Mouse (Mus musculus): ENCODE results near the gene Crb3. TPM values are rescaled to one million over a fixed set of nuclear protein-coding genes. Genes with fewer than 3 reads are reported as not detected.

Crb3 gene
- polyA plus RNA-seq, 1 experiment from 2014 or later, result 1.5 TPM

DNA sequence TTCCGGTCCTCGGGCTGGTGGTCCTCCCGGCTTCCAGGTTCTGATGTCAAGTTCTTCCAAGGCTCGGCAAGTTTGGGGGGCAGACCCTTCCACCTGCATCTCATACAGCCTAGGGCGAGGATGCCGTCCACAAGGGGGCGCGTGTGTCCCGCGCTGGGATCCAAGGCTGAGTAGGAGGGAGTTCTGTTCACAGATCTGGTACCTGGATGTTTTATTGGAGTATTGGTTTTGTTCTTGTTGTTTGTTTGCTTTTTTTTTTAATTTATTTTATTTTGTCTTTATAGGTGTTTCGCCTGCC, 37.7 kb downstream of the Crb3 start:
- Histone ChIP-seq H3K4me1 (peaks cover 8% of the 10 kb centered on the region), H3K4me3 (peak overlapping the region; percentile 12; the same call in 1 of the 2 replicates), H3K9ac (no peak overlapping the region), H3K27me3 (replicated peaks) (peaks cover 3% of the 10 kb centered on the region; the same call in 1 of the 2 replicates), H3K27ac (no peak overlapping the region), H3K9me3 (no peaks in the 10 kb centered on the region), H3K36me3 (replicated peaks) (no peaks in the 10 kb centered on the region), H3K4me2 (peak overlapping the region; percentile 37)
- ATAC-seq (replicated peaks), result peak; percentile 87
- WGBS, result 1% methylated on average over 11 of the region's 11 CpGs

GRCm38 (mm10) chr17:57098321-57098720, 39.4 kb downstream of the Crb3 start:
- Histone ChIP-seq H3K9ac (no peak overlapping the region), H3K36me3 (replicated peaks) (no peaks in the 10 kb centered on the region), H3K9me3 (no peaks in the 10 kb centered on the region), H3K4me2 (no peak overlapping the region), H3K27ac (no peak overlapping the region), H3K27me3 (replicated peaks) (0 out of 2 replicates have a peak, but pooled peaks cover 3% of the 10 kb centered on the region), H3K4me3 (no peak overlapping the region), H3K4me1 (peaks cover 8% of the 10 kb centered on the region)
- 86% methylated on average over 5 of the region's 5 CpGs for WGBS
- no peak for ATAC-seq (replicated peaks)

- WGBS, result 8% methylated on average over 10 of the region's 10 CpGs
- H3K4me3 ChIP-seq, result no peak overlapping the region
- H3K9me3 ChIP-seq, result no peaks in the 10 kb centered on the region
- H3K4me1 ChIP-seq, result peaks cover 11% of the 10 kb centered on the region
- no peaks in the 10 kb centered on the region for H3K36me3 ChIP-seq (replicated peaks)
- H3K9ac ChIP-seq, result no peak overlapping the region
- H3K4me2 ChIP-seq, result no peak overlapping the region
- H3K27ac ChIP-seq, result no peak overlapping the region
- 0 out of 2 replicates have a peak, but pooled peaks cover 3% of the 10 kb centered on the region for H3K27me3 ChIP-seq (replicated peaks)
- ATAC-seq (replicated peaks), result no peak
Measured at GRCm38 (mm10) chr17:57099629-57100325, 40.9 kb downstream of the Crb3 start.

GRCm38 (mm10) chr17:57102276-57102675, 43.4 kb downstream of the Crb3 start:
- no peaks in the 10 kb centered on the region for H3K36me3 ChIP-seq (replicated peaks)
- peaks cover 15% of the 10 kb centered on the region for H3K4me1 ChIP-seq
- no peak overlapping the region for H3K27ac ChIP-seq
- 89% methylated on average over 2 of the region's 2 CpGs for WGBS
- ATAC-seq (replicated peaks), result no peak
- no peak overlapping the region for H3K9ac ChIP-seq
- no peaks in the 10 kb centered on the region for H3K9me3 ChIP-seq
- H3K27me3 ChIP-seq (replicated peaks), result no peaks in the 10 kb centered on the region
- H3K4me3 ChIP-seq, result no peak overlapping the region
- H3K4me2 ChIP-seq, result no peak overlapping the region

DNA sequence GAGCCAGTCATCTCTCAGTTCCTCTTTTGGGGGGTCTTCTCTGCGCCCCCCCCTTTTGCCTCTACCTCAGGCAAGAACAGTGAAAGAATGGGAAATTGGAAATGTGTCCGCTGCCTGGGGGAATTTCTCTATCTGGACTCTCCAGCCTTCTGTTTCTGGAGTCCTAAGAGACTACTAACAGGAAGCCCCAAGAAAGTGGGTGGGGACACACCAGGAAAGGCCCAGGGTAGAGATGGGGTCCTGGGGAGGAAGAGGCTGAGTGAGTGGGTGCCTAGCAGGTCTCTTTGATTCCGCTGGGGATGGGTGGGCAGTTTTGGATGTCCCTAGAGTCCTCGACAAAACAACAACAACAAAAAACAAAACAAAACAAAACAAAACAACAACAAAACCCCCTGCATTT, 45.6 kb downstream of the Crb3 start:
- WGBS, result 49% methylated on average over 4 of the region's 4 CpGs
- H3K9ac ChIP-seq, result no peak overlapping the region
- ATAC-seq (replicated peaks), result peak; percentile 8
- no peaks in the 10 kb centered on the region for H3K27me3 ChIP-seq (replicated peaks)
- H3K36me3 ChIP-seq (replicated peaks), result no peaks in the 10 kb centered on the region
- H3K4me2 ChIP-seq, result peak overlapping the region; percentile 83
- H3K4me3 ChIP-seq, result peak overlapping the region; percentile 75
- H3K4me1 ChIP-seq, result peaks cover 15% of the 10 kb centered on the region
- H3K9me3 ChIP-seq, result no peaks in the 10 kb centered on the region
- no peak overlapping the region for H3K27ac ChIP-seq

GRCm38 (mm10) chr17:57105181-57106034, 46.5 kb downstream of the Crb3 start, which contains the start of gene Tnfsf9:
Gene Tnfsf9, plus strand, starts transcription at chr17:57105325.
- H3K27ac ChIP-seq, result 0 out of 2 replicates have a peak within 1 kb of the TSS, but pooled peaks have one; percentile 56
- peak within 1 kb of the TSS; percentile 83 for H3K4me2 ChIP-seq
- no peaks in the 10 kb centered on the region for H3K27me3 ChIP-seq (replicated peaks)
- peaks cover 15% of the 10 kb centered on the region for H3K4me1 ChIP-seq
- peak within 1 kb of the TSS; percentile 75 for H3K4me3 ChIP-seq
- under 1% methylated on average over 54 of the region's 61 CpGs for WGBS
- H3K9ac ChIP-seq, result peak within 1 kb of the TSS; percentile 57
- peak; percentile 85 for ATAC-seq (replicated peaks)
- H3K9me3 ChIP-seq, result no peaks in the 10 kb centered on the region
- no peaks in the 10 kb centered on the region for H3K36me3 ChIP-seq (replicated peaks)

DNA sequence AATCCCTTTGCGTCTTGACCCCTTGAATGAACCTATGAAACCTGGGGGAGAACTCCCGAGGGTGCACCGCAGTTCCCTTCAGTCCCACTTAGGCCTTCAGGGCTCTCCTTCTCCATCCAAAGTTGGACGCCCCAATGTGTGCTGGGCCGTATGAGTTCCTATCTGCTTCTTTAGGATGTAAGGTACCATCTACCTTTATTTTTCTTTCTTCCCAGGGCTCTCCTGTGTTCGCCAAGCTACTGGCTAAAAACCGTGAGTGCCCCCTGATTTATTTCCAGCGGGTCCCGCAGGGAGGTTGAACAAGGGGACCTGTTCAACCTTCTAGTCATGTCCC, 47.1 kb downstream of the Crb3 start:
- H3K36me3 ChIP-seq (replicated peaks), result no peaks in the 10 kb centered on the region
- H3K27ac ChIP-seq, result no peak overlapping the region
- ATAC-seq (replicated peaks), result no peak
- no peaks in the 10 kb centered on the region for H3K27me3 ChIP-seq (replicated peaks)
- H3K4me2 ChIP-seq, result peak overlapping the region; percentile 83
- 8% methylated on average over 9 of the region's 9 CpGs for WGBS
- peak overlapping the region; percentile 57; the same call in 1 of the 2 replicates for H3K9ac ChIP-seq
- H3K4me3 ChIP-seq, result peak overlapping the region; percentile 75
- no peaks in the 10 kb centered on the region for H3K9me3 ChIP-seq
- peaks cover 15% of the 10 kb centered on the region for H3K4me1 ChIP-seq

- H3K27me3 ChIP-seq (replicated peaks), result no peaks in the 10 kb centered on the region
- H3K4me1 ChIP-seq, result peaks cover 15% of the 10 kb centered on the region
- no peaks in the 10 kb centered on the region for H3K9me3 ChIP-seq
- ATAC-seq (replicated peaks), result no peak
- no peak overlapping the region for H3K27ac ChIP-seq
- no peaks in the 10 kb centered on the region for H3K36me3 ChIP-seq (replicated peaks)
- no peak overlapping the region for H3K9ac ChIP-seq
- WGBS, result 93% methylated on average over 5 of the region's 5 CpGs
- H3K4me3 ChIP-seq, result no peak overlapping the region
- H3K4me2 ChIP-seq, result no peak overlapping the region
Measured at GRCm38 (mm10) chr17:57107064-57107463, 48.2 kb downstream of the Crb3 start.

DNA sequence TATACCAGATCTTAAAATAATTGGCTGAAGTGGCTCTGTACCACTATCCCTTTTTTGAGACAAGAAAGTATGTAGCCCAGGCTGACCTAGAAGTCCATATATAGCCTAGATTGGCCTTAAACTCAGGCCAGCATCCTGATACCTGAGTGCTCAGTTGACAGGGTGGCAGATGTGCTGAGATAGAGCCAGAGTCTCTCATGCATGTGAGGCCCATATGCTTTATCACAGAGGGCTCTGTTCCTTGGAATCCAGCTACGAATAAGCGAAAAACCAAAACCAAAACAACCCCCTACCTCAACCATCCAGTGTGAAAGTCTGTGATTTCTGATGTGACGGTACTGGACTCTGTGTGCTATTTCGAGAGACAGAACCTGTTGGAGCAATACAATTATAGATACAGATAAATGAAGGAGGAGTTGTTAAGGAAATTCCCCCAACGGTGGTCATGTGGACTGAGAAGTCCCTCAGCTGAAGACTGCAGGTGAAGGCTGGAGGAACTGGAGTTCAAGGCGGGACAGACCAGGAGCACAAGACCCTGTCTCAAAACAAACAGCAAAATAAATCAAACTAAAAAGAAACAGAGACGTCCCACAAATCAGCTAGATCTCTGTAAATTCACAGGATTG, 49.2 kb downstream of the Crb3 start:
- Histone ChIP-seq H3K4me3 (no peak overlapping the region), H3K4me2 (no peak overlapping the region), H3K27ac (no peak overlapping the region), H3K4me1 (peaks cover 15% of the 10 kb centered on the region), H3K9ac (no peak overlapping the region), H3K36me3 (replicated peaks) (no peaks in the 10 kb centered on the region), H3K9me3 (no peaks in the 10 kb centered on the region), H3K27me3 (replicated peaks) (no peaks in the 10 kb centered on the region)
- WGBS, result 89% methylated on average over 7 of the region's 7 CpGs
- no peak for ATAC-seq (replicated peaks)

DNA sequence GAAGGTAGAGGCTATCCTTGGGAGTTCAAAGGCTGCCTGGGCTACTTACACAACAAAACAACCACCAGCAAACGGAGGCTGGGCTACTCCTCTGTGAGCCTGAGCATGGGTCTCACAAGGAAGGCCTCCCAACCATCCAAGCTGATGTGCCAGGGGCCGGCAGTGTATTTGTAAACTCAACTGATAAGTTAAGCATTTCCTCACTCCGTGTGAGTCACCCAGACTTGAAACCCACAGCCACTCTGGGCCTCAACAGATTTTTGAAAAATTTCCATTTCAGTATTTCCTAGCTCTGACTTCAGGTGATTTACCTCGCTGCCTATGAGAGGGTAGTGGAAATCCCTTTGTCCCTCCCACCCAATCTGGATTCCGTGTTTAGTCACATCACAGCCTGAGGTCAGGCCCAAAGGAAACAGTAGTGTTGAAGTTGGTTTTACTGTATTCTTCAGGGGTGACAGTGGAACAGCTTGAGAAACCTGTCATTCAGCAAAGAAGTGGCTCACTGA, 49.8 kb downstream of the Crb3 start:
- Histone ChIP-seq H3K36me3 (replicated peaks) (no peaks in the 10 kb centered on the region), H3K9me3 (no peaks in the 10 kb centered on the region), H3K4me3 (no peak overlapping the region), H3K9ac (no peak overlapping the region), H3K27ac (no peak overlapping the region), H3K4me1 (peaks cover 15% of the 10 kb centered on the region), H3K27me3 (replicated peaks) (no peaks in the 10 kb centered on the region), H3K4me2 (no peak overlapping the region)
- ATAC-seq (replicated peaks), result no peak
- 61% methylated on average over 5 of the region's 5 CpGs for WGBS

DNA sequence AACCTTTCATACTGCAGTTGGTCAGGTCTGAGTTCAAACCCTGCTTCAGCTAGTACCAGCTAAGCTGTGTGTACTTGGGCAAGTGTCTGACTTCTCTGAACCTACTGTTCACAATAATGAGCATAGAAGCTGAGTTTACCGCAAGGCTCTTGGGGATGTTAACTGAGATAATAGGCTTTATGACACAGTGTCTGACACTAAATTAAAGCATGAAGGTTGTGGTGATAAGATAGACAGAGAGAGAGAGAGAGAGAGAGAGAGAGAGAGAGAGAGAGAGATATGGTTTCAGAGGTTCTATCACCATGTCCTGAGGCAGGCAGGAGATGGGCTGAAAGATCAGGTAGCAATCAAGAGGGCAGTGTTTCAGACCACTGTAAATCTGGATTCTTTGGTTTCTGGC, 51.1 kb downstream of the Crb3 start:
- Histone ChIP-seq H3K4me2 (no peak overlapping the region), H3K4me1 (peaks cover 11% of the 10 kb centered on the region), H3K4me3 (no peak overlapping the region), H3K9me3 (no peaks in the 10 kb centered on the region), H3K9ac (no peak overlapping the region), H3K27me3 (replicated peaks) (no peaks in the 10 kb centered on the region), H3K36me3 (replicated peaks) (no peaks in the 10 kb centered on the region), H3K27ac (no peak overlapping the region)
- no peak for ATAC-seq (replicated peaks)
- WGBS, result 92% methylated on average over 1 of the region's 1 CpGs

- Histone ChIP-seq H3K9me3 (no peaks in the 10 kb centered on the region), H3K4me3 (no peak overlapping the region), H3K9ac (no peak overlapping the region), H3K4me2 (no peak overlapping the region), H3K27me3 (replicated peaks) (no peaks in the 10 kb centered on the region), H3K4me1 (no peaks in the 10 kb centered on the region), H3K27ac (no peak overlapping the region), H3K36me3 (replicated peaks) (no peaks in the 10 kb centered on the region)
- no peak for ATAC-seq (replicated peaks)
- 89% methylated on average over 10 of the region's 10 CpGs for WGBS
Measured at GRCm38 (mm10) chr17:57112768-57113474, 54.0 kb downstream of the Crb3 start.

All from midbrain, embryonic 15.5 days (tissue).